In genomic region chr4:52301653-52302052, GRCm38 (mm10) we compare ENCODE assay signal across 20 mouse cellular contexts.
A peak's percentile ranks its signal among the peaks of the same experiment; 100 is the strongest.
DNase-seq lines count a peak whose midpoint lies in the region; ATAC-seq and TF ChIP-seq lines count a peak whose summit lies in the region.
"Had no signal": no experiment of that assay in that cellular context is flagged by ENCODE, and none has a peak within 500 bp of the region (broad histone marks: within the 10 kb centered on the region; RNA-seq: fewer than 3 reads in every experiment).

No protein-coding gene starts in this region.

- H3K4me1 ChIP-seq in hindbrain, embryonic 14.5 days (replicated peaks; ENCODE audit: control insufficient read depth, insufficient read depth, low read length) = no peaks in the 10 kb centered on the region
- no peaks in the 10 kb centered on the region for H3K4me1 ChIP-seq in hindbrain, embryonic 12.5 days
- no peaks in the 10 kb centered on the region for H3K4me1 ChIP-seq in midbrain, embryonic 14.5 days (ENCODE audit: control insufficient read depth, insufficient read depth, low read length)
- no peaks in the 10 kb centered on the region for H3K4me1 ChIP-seq in midbrain, embryonic 10.5 days
- no peaks in the 10 kb centered on the region for H3K4me1 ChIP-seq in stomach, postnatal 0 days (replicated peaks; ENCODE audit: control insufficient read depth, insufficient read depth)
- H3K4me1 ChIP-seq: heart, embryonic 13.5 days; hindbrain, embryonic 15.5 days; neural tube, embryonic 12.5 days had no signal

- no peak for ATAC-seq in hindbrain, embryonic 14.5 days (ENCODE audit: low FRiP score)
- no peak for ATAC-seq in hindbrain, embryonic 12.5 days (ENCODE audit: low FRiP score)
- no peak for ATAC-seq in midbrain, embryonic 14.5 days (ENCODE audit: low FRiP score, low TSS enrichment)
- no peak for ATAC-seq in stomach, postnatal 0 days (ENCODE audit: low FRiP score, low TSS enrichment)
- ATAC-seq: midbrain, embryonic 16.5 days had no signal

- WGBS in hindbrain, embryonic 14.5 days = 76% methylated on average over 2 of the region's 2 CpGs
- WGBS in hindbrain, embryonic 12.5 days = 77% methylated on average over 2 of the region's 2 CpGs
- WGBS in midbrain, embryonic 14.5 days = 70% methylated on average over 2 of the region's 2 CpGs
- 82% methylated on average over 2 of the region's 2 CpGs for WGBS in midbrain, embryonic 10.5 days
- WGBS in stomach, postnatal 0 days = 51% methylated on average over 2 of the region's 2 CpGs

- peak; percentile 63 for TF ChIP-seq CTCF in stomach, postnatal 0 days (IDR thresholded peaks at IDR 0.05; ENCODE audit: low read depth)
- TF ChIP-seq CTCF in gastrocnemius, adult 2 months (IDR thresholded peaks at IDR 0.05) = no peak

- H3K4me3 ChIP-seq in hindbrain, embryonic 14.5 days (replicated peaks; ENCODE audit: low read length) = no peak overlapping the region
- H3K4me3 ChIP-seq in hindbrain, embryonic 12.5 days = no peak overlapping the region
- H3K4me3 ChIP-seq in midbrain, embryonic 14.5 days (replicated peaks; ENCODE audit: low read depth, low read length) = no peak overlapping the region
- H3K4me3 ChIP-seq in midbrain, embryonic 10.5 days = no peak overlapping the region
- H3K4me3 ChIP-seq in stomach, postnatal 0 days (ENCODE audit: low read depth, low read length) = no peak overlapping the region
- no peak overlapping the region for H3K4me3 ChIP-seq in gastrocnemius, adult 2 months
- H3K4me3 ChIP-seq: heart, embryonic 13.5 days; hindbrain, embryonic 15.5 days; neural tube, embryonic 12.5 days had no signal

- peak; percentile 16 to 43 for DNase-seq in cerebellum, postnatal 10 days
- no peak for DNase-seq in cerebellum, adult 18-20 months
- DNase-seq in hindbrain, embryonic 14.5 days (ENCODE audit: low spot score) = peak; percentile 70
- DNase-seq in midbrain, embryonic 14.5 days = peak; percentile 75
- no peak for DNase-seq in midbrain, embryonic 10.5 days (ENCODE audit: low spot score)
- DNase-seq in stomach, postnatal 0 days (ENCODE audit: low spot score) = no peak
- DNase-seq in gastrocnemius, adult 2 months = no peak
- DNase-seq: adrenal gland, postnatal 25 days; gastrocnemius, postnatal 14 days; kidney, adult 9 months; left cerebral cortex, postnatal 4 days; spleen, adult 18-20 months; thymus, postnatal 4 days had no signal

- no peak overlapping the region for H3K27ac ChIP-seq in hindbrain, embryonic 14.5 days
- no peak overlapping the region for H3K27ac ChIP-seq in hindbrain, embryonic 12.5 days
- no peak overlapping the region for H3K27ac ChIP-seq in midbrain, embryonic 14.5 days (replicated peaks; ENCODE audit: low read depth, low read length)
- no peak overlapping the region for H3K27ac ChIP-seq in midbrain, embryonic 10.5 days (replicated peaks)
- H3K27ac ChIP-seq in stomach, postnatal 0 days (replicated peaks) = no peak overlapping the region
- H3K27ac ChIP-seq in gastrocnemius, adult 2 months = no peak overlapping the region
- H3K27ac ChIP-seq: heart, embryonic 13.5 days; hindbrain, embryonic 15.5 days; liver, embryonic 14.5 days; macrophage; neural tube, embryonic 12.5 days had no signal

- no peaks in the 10 kb centered on the region for H3K27me3 ChIP-seq in hindbrain, embryonic 14.5 days (ENCODE audit: control insufficient read depth, insufficient read depth, low read length)
- H3K27me3 ChIP-seq in hindbrain, embryonic 12.5 days = no peaks in the 10 kb centered on the region
- H3K27me3 ChIP-seq in midbrain, embryonic 14.5 days (ENCODE audit: control insufficient read depth, insufficient read depth, low read length) = no peaks in the 10 kb centered on the region
- H3K27me3 ChIP-seq in midbrain, embryonic 10.5 days (ENCODE audit: low read depth, poor library complexity, severe bottlenecking) = no peaks in the 10 kb centered on the region
- no peaks in the 10 kb centered on the region for H3K27me3 ChIP-seq in stomach, postnatal 0 days (ENCODE audit: control insufficient read depth, insufficient read depth, low read length)
- H3K27me3 ChIP-seq: heart, embryonic 13.5 days; hindbrain, embryonic 15.5 days; neural tube, embryonic 12.5 days had no signal

- H3K9ac ChIP-seq in hindbrain, embryonic 14.5 days = no peak overlapping the region
- H3K9ac ChIP-seq in hindbrain, embryonic 12.5 days = no peak overlapping the region
- no peak overlapping the region for H3K9ac ChIP-seq in midbrain, embryonic 14.5 days (replicated peaks; ENCODE audit: low read length)
- H3K9ac ChIP-seq in stomach, postnatal 0 days (ENCODE audit: low read length) = no peak overlapping the region
- H3K9ac ChIP-seq: heart, embryonic 13.5 days; hindbrain, embryonic 15.5 days; liver, embryonic 14.5 days; neural tube, embryonic 12.5 days had no signal

- H3K4me2 ChIP-seq in hindbrain, embryonic 14.5 days (replicated peaks) = no peak overlapping the region
- H3K4me2 ChIP-seq in hindbrain, embryonic 12.5 days (replicated peaks) = no peak overlapping the region
- H3K4me2 ChIP-seq in midbrain, embryonic 14.5 days (ENCODE audit: low read length) = no peak overlapping the region
- no peak overlapping the region for H3K4me2 ChIP-seq in stomach, postnatal 0 days (replicated peaks; ENCODE audit: low read depth)
- H3K4me2 ChIP-seq: heart, embryonic 13.5 days; hindbrain, embryonic 15.5 days; neural tube, embryonic 12.5 days had no signal

- TF ChIP-seq EP300 in stomach, postnatal 0 days (optimal IDR thresholded peaks at IDR 0.05) = no peak

- no peaks in the 10 kb centered on the region for H3K9me3 ChIP-seq in hindbrain, embryonic 14.5 days (ENCODE audit: control insufficient read depth, low read length)
- H3K9me3 ChIP-seq in hindbrain, embryonic 12.5 days (replicated peaks) = no peaks in the 10 kb centered on the region
- H3K9me3 ChIP-seq in midbrain, embryonic 14.5 days (ENCODE audit: control insufficient read depth, low read length) = no peaks in the 10 kb centered on the region
- H3K9me3 ChIP-seq in midbrain, embryonic 10.5 days (replicated peaks) = no peaks in the 10 kb centered on the region
- H3K9me3 ChIP-seq in stomach, postnatal 0 days (ENCODE audit: control insufficient read depth, low read length) = no peaks in the 10 kb centered on the region
- H3K9me3 ChIP-seq: heart, embryonic 13.5 days; hindbrain, embryonic 15.5 days; neural tube, embryonic 12.5 days had no signal

- intact Hi-C loops in gastrocnemius, adult 2 months (cut with DNase I) = no loop called here

- no peaks in the 10 kb centered on the region for H3K36me3 ChIP-seq in hindbrain, embryonic 14.5 days (replicated peaks; ENCODE audit: control insufficient read depth, insufficient read depth)
- H3K36me3 ChIP-seq in hindbrain, embryonic 12.5 days = no peaks in the 10 kb centered on the region
- H3K36me3 ChIP-seq in midbrain, embryonic 14.5 days (ENCODE audit: control insufficient read depth, insufficient read depth, low read length) = no peaks in the 10 kb centered on the region
- H3K36me3 ChIP-seq in midbrain, embryonic 10.5 days = no peaks in the 10 kb centered on the region
- no peaks in the 10 kb centered on the region for H3K36me3 ChIP-seq in stomach, postnatal 0 days (ENCODE audit: control insufficient read depth, insufficient read depth, low read length)
- H3K36me3 ChIP-seq: heart, embryonic 13.5 days; hindbrain, embryonic 15.5 days; neural tube, embryonic 12.5 days had no signal

Comparison
In these comparisons a context has a peak if more than half of its experiments do, and no peak if none do; other contexts are left out.
1. DNase-seq: peak in cerebellum, postnatal 10 days (2 of 2), hindbrain, embryonic 14.5 days (single experiment) and midbrain, embryonic 14.5 days (single experiment); none in cerebellum, adult 18-20 months (0 of 2), midbrain, embryonic 10.5 days (single experiment), stomach, postnatal 0 days (single experiment) and gastrocnemius, adult 2 months (single experiment).